Mouse (Mus musculus) forebrain, embryonic 14.5 days (tissue): ENCODE results near the gene Pp2d1. TPM values are rescaled to one million over a fixed set of nuclear protein-coding genes. Genes with fewer than 3 reads are reported as not detected.
"Not testable (repeated sequence)": the region's sequence is repeated elsewhere in the genome, so short reads cannot be mapped to it uniquely, and the experiment has no call there.

Experiments used
- ATAC-seq: fragments of 200-750 bp; cut with Nextera tagmentation; 2 replicates; pipeline ENCODE4 v1.8.0; 2017; ENCODE audit warnings: mild to moderate bottlenecking, moderate library complexity
- DNase-seq: peaks from one replicate; pipeline ENCODE4 v3.0.0-alpha.2; 2015; ENCODE audit warnings: low spot score
- H3K27ac ChIP-seq: fragments of 300-500 bp; sonication (generic); 2 replicates; pipeline ENCODE4 v1.5.1; 2014; ENCODE audit warnings: low read depth, mild to moderate bottlenecking, control low read depth, low read length, moderate library complexity
- H3K27me3 ChIP-seq: fragments of 300-500 bp; sonication (generic); replicated peaks from 2 replicates; pipeline ENCODE4 v1.6.1; 2014; ENCODE audit warnings: low read length, control low read depth, mixed read lengths; ENCODE audit not compliant: control insufficient read depth, insufficient read depth
- H3K36me3 ChIP-seq: fragments of 300-500 bp; sonication (generic); 2 replicates; pipeline ENCODE4 v1.6.1; 2014; ENCODE audit warnings: low read length, control low read depth; ENCODE audit not compliant: control insufficient read depth, insufficient read depth
- H3K4me1 ChIP-seq: fragments of 300-500 bp; sonication (generic); 2 replicates; pipeline ENCODE4 v1.6.1; 2014; ENCODE audit warnings: antibody characterized with exemption, low read length, control low read depth; ENCODE audit not compliant: control insufficient read depth, insufficient read depth
- H3K4me2 ChIP-seq: fragments of 300-500 bp; sonication (generic); 2 replicates; pipeline ENCODE4 v1.6.1; 2014; ENCODE audit warnings: mild to moderate bottlenecking, control low read depth, low read length
- H3K4me3 ChIP-seq: fragments of 300-500 bp; sonication (generic); 2 replicates; pipeline ENCODE4 v1.5.1; 2014; ENCODE audit warnings: low read depth, low read length, control low read depth
- H3K9ac ChIP-seq: fragments of 300-500 bp; sonication (generic); 2 replicates; pipeline ENCODE4 v1.6.1; 2014; ENCODE audit warnings: mild to moderate bottlenecking, low read length, control low read depth, moderate library complexity
- H3K9me3 ChIP-seq: fragments of 300-500 bp; sonication (generic); replicated peaks from 2 replicates; pipeline ENCODE4 v1.6.1; 2016; ENCODE audit warnings: low read length, control low read depth, mixed read lengths; ENCODE audit not compliant: control insufficient read depth
- WGBS: fragments of 180-500 bp; shearing (Covaris S2); extraction: QIAGEN DNeasy Blood & Tissue Kit; methylation state at CpG from one replicate; pipeline ENCODE4 v1.1.7; 2014; 5-methylcytosine and 5-hydroxymethylcytosine counted together
- polyA plus RNA-seq: library from polyadenylated mRNA; unstranded; fragments of >200 nt; fragmentation: Nextera tagmentation; extraction: Ambion mirVana; gene quantifications from 2 replicates; pipeline ENCODE4 v1.2.1, GENCODE M21; 2014

Gene Pp2d1
- polyA plus RNA-seq, 1 experiment from 2014 or later, result 0.29 TPM

GRCm38 (mm10) chr17:53578776-53579175, 39.5 kb upstream of the Pp2d1 start:
- DNase-seq (no peak), ATAC-seq (peak; percentile 23; the same call in 1 of the 2 replicates)
- Histone ChIP-seq H3K4me3 (no peak overlapping the region), H3K9me3 (no peaks in the 10 kb centered on the region), H3K27ac (no peak overlapping the region), H3K9ac (no peak overlapping the region), H3K4me1 (no peaks in the 10 kb centered on the region; the same call in 1 of the 2 replicates), H3K36me3 (no peaks in the 10 kb centered on the region), H3K27me3 (no peaks in the 10 kb centered on the region), H3K4me2 (no peak overlapping the region)
- 73% methylated on average over 9 of the region's 9 CpGs for WGBS

DNA sequence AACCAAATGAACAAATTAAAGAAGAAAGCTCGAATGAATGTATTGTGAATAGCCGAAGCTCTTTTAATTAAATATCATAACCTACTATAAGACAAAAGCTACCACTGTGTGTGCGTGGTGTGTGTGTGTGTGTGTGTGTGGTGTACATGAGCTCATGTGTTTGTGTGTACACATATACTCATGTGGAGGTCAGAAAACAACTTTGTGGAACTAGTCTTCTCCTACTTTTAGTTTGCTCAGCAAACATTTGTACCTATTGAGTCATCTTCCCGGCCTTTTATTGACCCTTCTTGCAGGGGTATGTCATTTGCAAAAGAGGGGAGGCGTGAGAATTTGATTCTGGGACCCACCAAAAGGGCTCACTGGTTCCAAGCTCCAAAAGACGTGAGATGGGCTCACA, 39.0 kb upstream of the Pp2d1 start:
- no peak for DNase-seq
- H3K36me3 ChIP-seq, result no peaks in the 10 kb centered on the region
- no peaks in the 10 kb centered on the region; the same call in 1 of the 2 replicates for H3K4me1 ChIP-seq
- H3K4me2 ChIP-seq, result no peak overlapping the region
- no peak for ATAC-seq
- no peak overlapping the region for H3K27ac ChIP-seq
- no peaks in the 10 kb centered on the region for H3K27me3 ChIP-seq
- no peak overlapping the region for H3K9ac ChIP-seq
- WGBS, result 82% methylated on average over 6 of the region's 6 CpGs
- H3K9me3 ChIP-seq, result no peaks in the 10 kb centered on the region
- no peak overlapping the region for H3K4me3 ChIP-seq

DNA sequence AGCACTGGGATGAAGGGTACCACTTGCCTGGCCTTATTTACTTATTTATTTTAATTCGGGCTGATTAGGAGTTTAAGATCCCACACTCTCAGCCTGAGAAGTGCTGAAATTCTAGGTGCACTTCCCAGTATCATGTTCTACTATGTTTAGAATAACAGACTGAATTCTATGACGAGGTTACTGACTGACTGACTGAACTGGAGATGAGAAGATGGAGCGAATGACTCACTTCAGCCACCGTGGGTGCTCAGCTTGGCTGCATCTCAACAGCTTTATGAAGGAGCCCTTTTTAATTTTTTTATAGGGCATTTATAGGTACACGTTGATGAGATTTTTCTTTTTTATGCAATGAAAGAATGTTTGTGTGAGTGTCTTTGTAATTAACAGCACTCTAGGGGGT, 38.5 kb upstream of the Pp2d1 start:
- no peak overlapping the region for H3K9ac ChIP-seq
- ATAC-seq, result no peak
- H3K36me3 ChIP-seq, result no peaks in the 10 kb centered on the region
- DNase-seq, result no peak
- no peaks in the 10 kb centered on the region for H3K9me3 ChIP-seq
- no peak overlapping the region for H3K4me3 ChIP-seq
- 72% methylated on average over 5 of the region's 5 CpGs for WGBS
- no peaks in the 10 kb centered on the region; the same call in 1 of the 2 replicates for H3K4me1 ChIP-seq
- H3K27ac ChIP-seq, result no peak overlapping the region
- H3K27me3 ChIP-seq, result no peaks in the 10 kb centered on the region
- H3K4me2 ChIP-seq, result no peak overlapping the region

DNA sequence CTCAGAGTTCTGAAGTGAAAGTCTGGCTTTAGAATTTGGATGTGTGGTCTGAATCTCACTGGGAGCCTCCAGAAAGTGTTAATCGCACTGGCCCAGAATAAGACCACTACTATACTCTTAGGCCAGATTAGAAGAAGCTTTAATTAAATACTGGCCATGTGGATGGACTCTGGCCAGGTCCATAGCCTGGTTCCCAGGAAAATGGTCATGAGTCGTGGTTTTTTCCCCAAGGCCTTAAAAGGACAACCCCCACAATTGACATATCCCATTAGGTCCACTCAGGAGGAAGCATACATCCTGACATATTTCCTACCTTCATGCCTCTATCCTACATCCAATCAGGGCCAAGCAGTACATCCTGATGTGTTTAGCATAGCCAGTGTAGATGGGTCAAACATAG, 37.9 kb upstream of the Pp2d1 start:
- Histone ChIP-seq H3K27me3 (no peaks in the 10 kb centered on the region), H3K9me3 (no peaks in the 10 kb centered on the region)
- WGBS, result 82% methylated on average over 2 of the region's 2 CpGs

GRCm38 (mm10) chr17:53573019-53573556, 33.8 kb upstream of the Pp2d1 start:
- no peaks in the 10 kb centered on the region for H3K9me3 ChIP-seq
- no peak overlapping the region for H3K27ac ChIP-seq
- no peak for DNase-seq
- H3K36me3 ChIP-seq, result no peaks in the 10 kb centered on the region
- no peak for ATAC-seq
- H3K4me2 ChIP-seq, result no peak overlapping the region
- H3K9ac ChIP-seq, result no peak overlapping the region
- peaks cover 12% of the 10 kb centered on the region for H3K4me1 ChIP-seq
- H3K4me3 ChIP-seq, result no peak overlapping the region
- H3K27me3 ChIP-seq, result no peaks in the 10 kb centered on the region
- WGBS, result 81% methylated on average over 4 of the region's 4 CpGs

More for the DNA sequence above, 37.9 kb upstream of the Pp2d1 start:
- H3K4me1 ChIP-seq, result no peaks in the 10 kb centered on the region; the same call in 1 of the 2 replicates
- no peak overlapping the region for H3K9ac ChIP-seq
- ATAC-seq (no peak), DNase-seq (no peak)
- no peak overlapping the region for H3K27ac ChIP-seq
- no peaks in the 10 kb centered on the region for H3K36me3 ChIP-seq
- H3K4me3 ChIP-seq, result no peak overlapping the region
- no peak overlapping the region for H3K4me2 ChIP-seq

- 89% methylated on average over 5 of the region's 5 CpGs for WGBS
- ATAC-seq, result not testable (repeated sequence)
Observed at GRCm38 (mm10) chr17:53570932-53571331, 31.7 kb upstream of the Pp2d1 start.

GRCm38 (mm10) chr17:53570361-53570875, 31.2 kb upstream of the Pp2d1 start:
- Histone ChIP-seq H3K4me3 (no peak overlapping the region), H3K4me1 (peaks cover 16% of the 10 kb centered on the region), H3K36me3 (no peaks in the 10 kb centered on the region), H3K9ac (no peak overlapping the region), H3K27ac (no peak overlapping the region), H3K27me3 (no peaks in the 10 kb centered on the region), H3K9me3 (no peaks in the 10 kb centered on the region), H3K4me2 (no peak overlapping the region)
- DNase-seq (no peak), ATAC-seq (no peak)
- 33% methylated on average over 10 of the region's 10 CpGs for WGBS

More at GRCm38 (mm10) chr17:53570932-53571331, 31.7 kb upstream of the Pp2d1 start:
- not testable (repeated sequence) for H3K4me2 ChIP-seq, H3K4me3 ChIP-seq, DNase-seq, H3K36me3 ChIP-seq, H3K9ac ChIP-seq, H3K9me3 ChIP-seq, H3K27ac ChIP-seq, H3K27me3 ChIP-seq
- peaks cover 15% of the 10 kb centered on the region for H3K4me1 ChIP-seq

DNA sequence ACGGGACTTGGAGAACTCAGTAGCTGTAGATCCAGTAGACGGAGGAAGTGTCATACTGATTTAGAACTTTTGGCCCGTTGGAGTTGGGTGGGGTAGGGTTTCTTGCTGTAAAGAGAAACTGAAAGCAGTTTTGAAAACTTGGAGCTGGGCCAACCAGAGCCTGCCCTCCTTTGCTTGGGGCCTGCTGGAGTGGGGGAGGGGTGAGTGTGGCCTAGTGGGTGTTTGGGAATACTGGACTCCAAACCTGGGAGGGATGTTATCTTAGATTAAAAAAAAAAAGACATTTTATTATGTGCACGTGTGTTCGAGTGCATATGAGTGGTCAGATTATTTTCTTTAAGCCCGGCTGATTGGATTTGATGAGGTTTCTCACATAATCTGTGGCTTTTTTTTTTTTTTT, 30.6 kb upstream of the Pp2d1 start:
- 35% methylated on average over 6 of the region's 6 CpGs for WGBS
- H3K36me3 ChIP-seq, result no peaks in the 10 kb centered on the region
- peaks cover 16% of the 10 kb centered on the region for H3K4me1 ChIP-seq
- peak overlapping the region; percentile 26 for H3K4me2 ChIP-seq
- H3K9ac ChIP-seq, result no peak overlapping the region
- no peaks in the 10 kb centered on the region for H3K9me3 ChIP-seq
- ATAC-seq (no peak), DNase-seq (peak; percentile 73)
- no peak overlapping the region for H3K27ac ChIP-seq
- H3K4me3 ChIP-seq, result no peak overlapping the region
- no peaks in the 10 kb centered on the region for H3K27me3 ChIP-seq

DNA sequence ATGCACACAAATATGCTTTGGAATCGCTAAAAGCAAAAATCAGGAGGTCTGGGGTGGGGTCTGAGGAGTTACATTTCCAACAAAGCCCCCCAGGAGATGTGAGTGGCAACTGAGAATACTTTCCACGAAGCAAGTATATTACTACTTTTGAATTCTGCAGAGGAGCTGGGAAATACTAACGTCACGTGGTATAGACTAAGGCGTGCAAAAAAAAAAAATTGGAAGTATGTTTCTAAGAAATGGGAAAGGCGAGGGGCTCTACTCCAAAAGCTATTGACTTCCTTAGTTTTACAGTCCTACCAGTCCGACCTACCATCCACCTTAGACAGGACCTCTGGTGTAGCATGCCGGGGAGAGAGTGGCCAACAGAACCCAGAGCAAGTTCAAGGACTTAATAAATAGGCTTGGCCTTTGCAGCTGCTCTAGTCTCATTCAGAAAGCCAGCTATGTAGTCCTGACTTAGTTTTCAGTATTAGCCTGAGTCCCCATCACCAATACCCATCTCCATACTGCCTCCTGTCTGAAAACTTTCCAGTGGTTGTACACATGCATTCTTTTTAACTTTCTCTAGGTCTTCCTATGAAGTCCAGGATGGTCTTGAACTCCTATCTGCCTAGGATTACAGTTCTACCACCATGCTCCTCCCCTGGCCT, 29.6 kb upstream of the Pp2d1 start:
- H3K4me1 ChIP-seq, result peaks cover 16% of the 10 kb centered on the region
- ATAC-seq, result no peak
- WGBS, result 37% methylated on average over 8 of the region's 8 CpGs

More for the DNA sequence above, 29.6 kb upstream of the Pp2d1 start:
- H3K4me2 ChIP-seq, result peak overlapping the region; percentile 81
- peak overlapping the region; percentile 87 for H3K4me3 ChIP-seq
- peak overlapping the region; percentile 98 for H3K27ac ChIP-seq
- no peaks in the 10 kb centered on the region for H3K36me3 ChIP-seq
- DNase-seq, result no peak
- H3K27me3 ChIP-seq, result no peaks in the 10 kb centered on the region
- peak overlapping the region; percentile 95 for H3K9ac ChIP-seq
- no peaks in the 10 kb centered on the region for H3K9me3 ChIP-seq
